In genomic region chr2:164752454-164752853, GRCm38 (mm10) we compare ENCODE assay signal across 26 mouse cellular contexts. TPM values are rescaled to one million over a fixed set of nuclear protein-coding genes. Genes with fewer than 3 reads are reported as not detected.
"Had no signal": no experiment of that assay in that cellular context is flagged by ENCODE, and none has a peak within 500 bp of the region (broad histone marks: within the 10 kb centered on the region; RNA-seq: fewer than 3 reads in every experiment).

No protein-coding gene starts in this region.

- H3K9ac ChIP-seq: limb, embryonic 13.5 days; liver, embryonic 14.5 days; lung, embryonic 15.5 days; midbrain, embryonic 12.5 days; midbrain, embryonic 15.5 days; neural tube, embryonic 13.5 days; stomach, embryonic 15.5 days had no signal

- H3K9me3 ChIP-seq: limb, embryonic 10.5 days; limb, embryonic 13.5 days; lung, embryonic 15.5 days; midbrain, embryonic 12.5 days; midbrain, embryonic 15.5 days; neural tube, embryonic 13.5 days; stomach, embryonic 15.5 days had no signal

- DNase-seq: kidney, adult 2 months; kidney, postnatal 25 days; layer of hippocampus, adult 9-11 months; lung, adult 18-20 months; lung, postnatal 10 days; lung, postnatal 36 days; retina, postnatal 1 day; right cerebral cortex, postnatal 25 days; spleen, adult 18-20 months; thymus, adult 2 months; thymus, postnatal 14 days had no signal

- H3K27ac ChIP-seq: kidney, postnatal 0 days; layer of hippocampus, adult 2 months; limb, embryonic 10.5 days; limb, embryonic 13.5 days; liver, embryonic 14.5 days; lung, embryonic 15.5 days; midbrain, embryonic 12.5 days; midbrain, embryonic 15.5 days; neural tube, embryonic 13.5 days; stomach, embryonic 15.5 days had no signal

- H3K4me3 ChIP-seq: layer of hippocampus, adult 2 months; limb, embryonic 10.5 days; limb, embryonic 13.5 days; lung, embryonic 15.5 days; midbrain, embryonic 12.5 days; midbrain, embryonic 15.5 days; neural tube, embryonic 13.5 days; stomach, embryonic 15.5 days had no signal

- H3K4me1 ChIP-seq: limb, embryonic 10.5 days; lung, embryonic 15.5 days had no signal

- H3K4me2 ChIP-seq: limb, embryonic 13.5 days; lung, embryonic 15.5 days; midbrain, embryonic 12.5 days; midbrain, embryonic 15.5 days; neural tube, embryonic 13.5 days; stomach, embryonic 15.5 days had no signal

- ATAC-seq: intestine, embryonic 16.5 days; midbrain, embryonic 15.5 days had no signal

- H3K27me3 ChIP-seq: limb, embryonic 13.5 days; lung, embryonic 15.5 days; midbrain, embryonic 12.5 days; midbrain, embryonic 15.5 days; neural tube, embryonic 13.5 days; stomach, embryonic 15.5 days had no signal

RNA-seq across cellular contexts. Expression of gene Ube2c, which starts 17.2 kb away (rescaled TPM):
- total RNA-seq: left cerebral cortex, adult 18-20 months had no signal

RNA-seq across cellular contexts. Expression of gene Tnnc2, which starts 27.3 kb away (rescaled TPM):
- total RNA-seq: layer of hippocampus, adult 2 months; layer of hippocampus, postnatal 25 days; left cerebral cortex, postnatal 25 days; neutrophil, adult 5-6 weeks had no signal
- polyA plus RNA-seq: midbrain, embryonic 15.5 days had no signal
